Mouse (Mus musculus): ENCODE measurements at regions not wholly inside any gene's neighbourhood (a gene's known extent, or its start where the extent isn't known, plus 50 kb on each side); places are given as distances from the start of the nearest gene placed in this dataset.

DNA sequence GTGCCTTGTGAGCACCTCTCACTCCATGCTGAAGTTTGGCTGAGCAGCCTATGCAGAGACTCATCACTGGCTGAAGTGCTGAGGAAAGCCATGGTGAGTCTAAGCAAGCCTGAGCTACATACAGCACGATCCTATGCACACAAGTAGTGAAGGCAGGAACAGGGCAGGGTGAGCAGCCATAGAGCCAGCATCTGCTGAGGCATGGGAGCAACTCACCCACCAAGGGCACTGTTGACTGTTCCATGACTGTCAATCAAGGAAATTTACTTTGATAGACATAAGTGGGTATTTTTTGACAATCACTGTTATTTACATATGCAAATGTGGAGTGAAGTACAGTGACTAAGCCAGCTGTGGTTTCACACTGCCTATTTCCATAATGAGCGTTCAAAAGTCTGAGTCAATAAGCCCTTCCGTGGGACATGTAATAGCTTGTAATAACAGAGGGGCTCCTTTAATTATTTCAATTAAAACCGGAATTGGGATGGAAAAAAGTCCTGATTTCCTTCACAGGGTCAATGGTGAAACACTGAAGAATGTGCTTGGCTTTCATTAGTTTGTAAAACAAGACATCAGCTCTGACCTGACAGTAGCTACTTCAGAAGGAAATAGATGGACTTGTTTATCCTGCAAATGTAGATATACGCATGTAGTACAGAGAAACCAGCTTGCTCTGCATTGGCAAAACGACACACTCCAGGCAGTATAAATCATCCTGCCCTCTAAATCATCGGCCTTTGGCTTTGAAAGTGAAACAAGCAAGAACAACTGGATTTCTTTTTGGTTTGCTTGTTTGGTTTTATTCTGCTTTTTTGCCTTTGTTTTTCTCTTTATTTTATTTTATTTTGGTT lies 62.1 kb downstream of the Tuba3b start:
- WGBS: 71% methylated on average over 7 of the region's 7 CpGs
- Histone ChIP-seq H3K4me1 (ENCODE audit: control insufficient read depth, insufficient read depth, low read length) (no peaks in the 10 kb centered on the region; the same call in 1 of the 2 replicates), H3K4me3 (replicated peaks; ENCODE audit: extremely low read depth, low read depth, low read length) (no peak overlapping the region)
- no peak for DNase-seq
- TF ChIP-seq CTCF (IDR thresholded peaks at IDR 0.05; ENCODE audit: insufficient read depth, low read length): no peak
- no peak for TF ChIP-seq POLR2A (IDR thresholded peaks at IDR 0.05; ENCODE audit: borderline replicate concordance, extremely low read depth, low read depth, low read length)

- no peak for DNase-seq
- TF ChIP-seq CTCF (IDR thresholded peaks at IDR 0.05; ENCODE audit: insufficient read depth, low read length) (no peak), POLR2A (IDR thresholded peaks at IDR 0.05; ENCODE audit: borderline replicate concordance, extremely low read depth, low read depth, low read length) (no peak)
- no peak overlapping the region for H3K4me3 ChIP-seq (replicated peaks; ENCODE audit: extremely low read depth, low read depth, low read length)
- 35% methylated on average over 1 of the region's 1 CpGs for WGBS
- no peaks in the 10 kb centered on the region; the same call in 1 of the 2 replicates for H3K4me1 ChIP-seq (ENCODE audit: control insufficient read depth, insufficient read depth, low read length)
These were observed 64.0 kb downstream of the Tuba3b start for GRCm38 (mm10) chr6:145679516-145679915.

- H3K4me1 ChIP-seq (ENCODE audit: control insufficient read depth, insufficient read depth, low read length): no peaks in the 10 kb centered on the region
- no peak for DNase-seq
- no peak overlapping the region for H3K4me3 ChIP-seq (replicated peaks; ENCODE audit: extremely low read depth, low read depth, low read length)
- WGBS: 43% methylated on average over 6 of the region's 6 CpGs
- TF ChIP-seq POLR2A (IDR thresholded peaks at IDR 0.05; ENCODE audit: borderline replicate concordance, extremely low read depth, low read depth, low read length) (no peak), CTCF (IDR thresholded peaks at IDR 0.05; ENCODE audit: insufficient read depth, low read length) (no peak)
These were observed 59.5 kb upstream of the Rassf8 start for GRCm38 (mm10) chr6:145687073-145687472.

- TF ChIP-seq CTCF (IDR thresholded peaks at IDR 0.05; ENCODE audit: insufficient read depth, low read length) (no peak), POLR2A (IDR thresholded peaks at IDR 0.05; ENCODE audit: borderline replicate concordance, extremely low read depth, low read depth, low read length) (no peak)
- peak; percentile 8 for DNase-seq
- H3K4me3 ChIP-seq (replicated peaks; ENCODE audit: extremely low read depth, low read depth, low read length): no peak overlapping the region
- H3K4me1 ChIP-seq (ENCODE audit: control insufficient read depth, insufficient read depth, low read length): no peaks in the 10 kb centered on the region
- WGBS: 37% methylated on average over 3 of the region's 3 CpGs
These were observed 54.9 kb upstream of the Rassf8 start for GRCm38 (mm10) chr6:145691680-145692079.

- WGBS: 64% methylated on average over 3 of the region's 3 CpGs
- DNase-seq: no peak
- no peak for TF ChIP-seq POLR2A (IDR thresholded peaks at IDR 0.05; ENCODE audit: borderline replicate concordance, extremely low read depth, low read depth, low read length)
- TF ChIP-seq CTCF (IDR thresholded peaks at IDR 0.05; ENCODE audit: insufficient read depth, low read length): no peak
- no peaks in the 10 kb centered on the region for H3K4me1 ChIP-seq (ENCODE audit: control insufficient read depth, insufficient read depth, low read length)
- no peak overlapping the region for H3K4me3 ChIP-seq (replicated peaks; ENCODE audit: extremely low read depth, low read depth, low read length)
These were observed 51.7 kb upstream of the Rassf8 start for GRCm38 (mm10) chr6:145694817-145695216.

Data from lung, adult 2 months (tissue).